Mouse (Mus musculus): Measurements from ENCODE around the gene Irs3. TPM values are rescaled to one million over a fixed set of nuclear protein-coding genes. Genes with fewer than 3 reads are reported as not detected.

The Irs3 gene
- total RNA-seq (2021), result under 1 TPM; 0.59 to 0.90 TPM
- long read RNA-seq, experiment 1, result 0 reads
- long read RNA-seq, experiment 2, partial matches to known transcripts, result 0 of 1 reads
- long read RNA-seq, experiment 2, other reads (novel, unspliced or antisense), result 0 of 1 reads

DNA sequence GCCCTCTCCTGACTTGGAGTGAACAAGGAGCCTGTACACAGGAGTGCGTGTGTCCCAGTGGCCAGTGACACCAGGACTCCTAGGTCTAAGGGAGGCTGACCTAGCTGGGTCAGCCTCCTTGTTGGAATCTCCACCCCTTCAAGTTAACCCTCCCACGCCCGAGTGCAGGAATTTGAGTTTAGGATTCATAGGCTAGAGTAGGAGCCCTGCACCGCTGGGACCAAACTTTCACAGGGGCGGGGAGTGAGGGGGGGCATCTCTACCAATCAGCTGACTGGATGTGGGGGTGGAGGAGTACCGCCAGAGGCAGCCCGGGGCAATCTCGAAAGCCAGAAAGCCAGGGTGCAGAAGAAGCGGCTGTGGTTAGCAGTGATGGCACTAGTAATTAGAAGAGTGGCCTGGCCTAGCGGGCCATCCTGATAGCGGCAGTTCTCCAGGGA is at the start of gene Irs3:
Gene Irs3 (minus strand): TSS at position 63 of the 440 bp plus-strand sequence.
- DNase-seq (ENCODE audit: low spot score), result peak; percentile 45

GRCm38 (mm10) chr5:137694796-137695195 is 49.3 kb upstream of the Irs3 start:
- no peak for DNase-seq (ENCODE audit: low spot score)

DNA sequence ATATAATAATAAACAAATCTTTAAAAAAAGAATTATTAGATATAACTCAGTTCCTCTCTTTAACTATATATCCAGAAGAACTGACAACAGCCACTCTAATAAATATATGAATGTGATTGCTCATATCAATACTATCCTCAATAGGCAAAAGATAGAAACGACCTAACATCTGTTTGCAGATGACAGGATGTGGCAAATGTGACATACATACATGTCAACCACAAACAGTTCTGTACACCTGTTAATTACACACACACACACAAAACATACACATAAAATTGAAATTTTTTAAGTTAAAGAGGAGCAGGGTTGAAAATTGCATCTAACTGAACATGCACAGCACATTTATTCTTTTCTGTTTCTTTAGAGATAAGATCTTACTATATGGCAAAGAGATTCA is 46.4 kb upstream of the Irs3 start:
- no peak for DNase-seq (ENCODE audit: low spot score)

- no peak for DNase-seq (ENCODE audit: low spot score)
Measured at GRCm38 (mm10) chr5:137690531-137690930, 45.0 kb upstream of the Irs3 start.

GRCm38 (mm10) chr5:137689974-137690373 is 44.5 kb upstream of the Irs3 start:
- DNase-seq (ENCODE audit: low spot score), result no peak

DNA sequence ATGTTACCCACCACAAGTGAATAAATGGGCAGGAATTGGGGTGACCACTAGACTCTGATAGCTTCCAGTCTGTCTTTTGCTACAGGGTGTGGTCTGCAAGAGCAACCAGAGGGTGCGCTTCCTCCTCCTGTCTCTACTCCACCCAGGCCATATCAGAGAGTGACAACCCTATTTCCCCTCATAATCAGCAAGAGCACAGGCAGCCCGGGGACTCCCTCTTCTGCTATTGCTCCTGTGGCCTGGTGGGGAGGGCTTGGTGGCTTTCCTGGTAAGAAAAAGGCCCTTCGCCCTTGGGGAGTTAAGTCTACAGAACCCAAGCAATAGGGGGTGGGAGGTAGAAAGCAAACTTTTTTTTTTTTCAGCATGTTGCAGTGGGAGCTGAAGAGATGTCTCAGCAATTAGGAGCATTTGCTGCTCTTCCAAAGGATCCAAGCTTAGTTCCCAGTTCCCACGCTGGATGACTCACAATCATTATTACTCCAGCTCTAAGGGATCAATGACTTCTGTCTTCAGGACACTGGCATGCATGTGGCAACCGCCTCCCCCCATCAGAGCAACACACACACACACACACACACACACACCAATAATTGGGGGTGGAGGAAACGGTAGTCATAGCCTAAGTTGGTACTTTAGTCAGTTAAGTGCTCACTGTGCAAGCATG is 40.7 kb upstream of the Irs3 start:
- no peak for DNase-seq (ENCODE audit: low spot score)

- DNase-seq (ENCODE audit: low spot score), result no peak
Measured at GRCm38 (mm10) chr5:137685653-137686052, 40.1 kb upstream of the Irs3 start.

DNA sequence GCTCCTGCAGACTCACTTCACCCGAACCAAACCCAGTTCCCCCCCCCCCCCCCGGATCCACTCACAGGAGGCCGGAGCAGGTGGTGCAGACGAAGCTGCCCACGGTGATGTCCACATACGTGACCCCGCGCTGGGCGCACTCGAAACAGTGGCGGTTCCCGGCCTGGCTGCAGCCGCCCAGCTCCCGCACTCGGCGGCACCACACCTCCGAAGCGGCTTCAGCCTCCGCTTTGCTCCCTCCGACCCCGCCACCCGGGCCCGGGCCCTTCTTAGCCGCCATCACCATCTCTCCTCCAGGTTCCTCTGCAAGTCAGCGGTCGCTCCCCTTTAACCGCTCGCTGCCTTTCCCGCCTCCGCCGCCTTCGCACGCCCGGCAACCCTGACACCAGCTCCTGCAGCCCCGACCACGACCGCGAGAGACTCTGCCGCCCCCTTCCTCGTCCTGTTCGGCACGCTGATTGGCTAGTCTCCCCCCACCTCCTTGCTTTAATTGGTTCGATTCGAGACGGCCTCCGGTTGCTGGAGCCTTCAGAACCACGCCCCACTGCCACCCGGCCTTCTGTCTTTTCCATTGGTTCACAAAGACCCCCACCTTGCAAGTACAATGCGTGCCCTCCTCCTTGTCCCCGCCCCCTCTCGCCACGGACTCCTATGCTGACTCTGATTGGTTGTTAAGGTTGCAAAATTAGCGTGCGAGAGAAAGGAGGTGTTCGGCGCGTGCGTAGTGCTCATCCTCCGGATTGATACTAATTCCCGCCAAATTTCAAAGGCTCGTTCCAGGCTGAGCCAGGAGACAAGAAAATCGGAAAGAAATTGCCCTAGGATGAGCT is 39.0 kb upstream of the Irs3 start, which contains the start of gene Agfg2:
Gene Agfg2 (minus strand): TSS at position 433 of the 830 bp plus-strand sequence.
- peak; percentile 96 for DNase-seq (ENCODE audit: low spot score)

DNA sequence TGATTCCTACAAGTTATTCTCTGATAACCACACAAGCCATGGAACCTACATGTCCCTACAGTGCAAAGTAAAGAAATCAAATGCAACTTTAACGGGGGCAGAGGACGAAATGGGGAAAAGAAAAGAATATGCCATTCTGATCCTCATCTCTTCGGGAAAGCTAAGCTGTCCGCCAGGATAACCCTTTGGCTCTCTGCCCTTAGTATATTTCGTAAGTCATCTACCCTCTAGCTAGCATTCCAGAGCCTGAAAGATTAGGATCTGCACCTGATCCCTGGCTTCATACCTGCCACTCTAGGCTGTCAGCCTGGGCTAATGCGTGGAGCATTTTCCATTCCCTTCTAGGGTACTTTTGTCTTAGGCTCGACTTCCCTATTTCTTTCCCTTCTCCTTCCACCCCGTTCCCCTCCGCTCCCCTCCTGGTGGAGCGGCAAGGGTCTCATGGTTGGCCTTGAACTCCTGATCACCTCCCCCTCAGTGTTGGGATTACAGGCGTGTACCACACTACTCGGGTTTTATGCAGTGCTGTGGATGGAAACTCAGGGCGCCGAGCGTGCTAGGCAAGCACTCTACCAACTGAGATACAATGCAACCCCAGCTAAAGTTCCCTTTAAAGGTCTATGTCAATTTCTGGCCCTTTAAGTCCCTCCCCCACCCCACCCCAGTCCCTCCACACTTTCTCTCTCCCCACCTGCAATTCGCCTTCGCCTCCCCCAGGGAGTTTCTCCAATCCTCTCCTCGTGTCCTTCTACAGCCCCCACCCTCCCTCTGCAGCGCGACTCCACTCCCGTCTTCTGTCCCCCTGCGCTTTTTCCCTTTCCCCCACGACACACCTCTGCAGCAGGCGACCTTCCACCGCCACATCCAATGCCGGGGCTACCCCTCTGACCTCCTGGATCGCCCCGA is 38.1 kb upstream of the Irs3 start:
- DNase-seq (ENCODE audit: low spot score), result no peak

GRCm38 (mm10) chr5:137682526-137682925 is 37.0 kb upstream of the Irs3 start:
- DNase-seq (ENCODE audit: low spot score), result no peak

DNA sequence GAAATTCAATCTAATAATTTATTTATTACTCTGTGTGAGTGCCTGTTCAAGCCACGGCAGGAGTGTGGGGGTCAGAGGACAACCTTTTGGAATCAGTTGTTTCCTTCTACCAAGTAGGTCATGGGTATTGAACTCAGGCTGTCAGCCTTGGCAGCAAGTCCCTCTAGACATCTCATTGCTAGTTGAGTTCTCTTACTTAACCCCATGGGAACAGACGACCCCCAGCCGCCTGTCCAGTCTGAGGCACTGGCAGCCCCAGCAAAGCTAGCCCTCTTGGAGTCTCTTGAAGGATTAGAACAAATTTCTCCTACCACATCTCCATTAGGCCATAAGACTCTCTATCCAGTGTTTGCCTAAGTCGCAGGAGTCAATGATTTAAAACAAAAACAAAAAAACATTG is 34.2 kb upstream of the Irs3 start:
- no peak for DNase-seq (ENCODE audit: low spot score)

- no peak for DNase-seq (ENCODE audit: low spot score)
Measured at GRCm38 (mm10) chr5:137678736-137679135, 33.2 kb upstream of the Irs3 start.

DNA sequence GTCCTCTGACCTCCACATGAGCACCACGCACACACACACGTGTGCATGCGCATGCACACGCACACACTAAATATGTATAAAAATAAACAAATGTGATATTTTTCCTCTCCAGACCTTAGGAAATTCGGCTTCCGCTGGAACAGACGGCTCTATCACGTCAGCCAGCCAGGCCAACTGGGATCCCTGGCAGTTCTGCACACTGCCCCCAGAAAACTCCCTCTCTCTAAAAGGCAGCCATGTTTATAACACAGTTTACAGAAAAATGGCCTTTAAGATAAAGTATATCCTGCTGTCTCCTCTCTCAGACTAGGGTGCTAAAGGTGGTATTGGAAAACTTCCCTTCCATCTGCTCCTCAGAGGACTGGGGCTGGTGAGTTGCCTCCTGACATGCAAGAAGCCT is 32.3 kb upstream of the Irs3 start:
- no peak for DNase-seq (ENCODE audit: low spot score)

DNA sequence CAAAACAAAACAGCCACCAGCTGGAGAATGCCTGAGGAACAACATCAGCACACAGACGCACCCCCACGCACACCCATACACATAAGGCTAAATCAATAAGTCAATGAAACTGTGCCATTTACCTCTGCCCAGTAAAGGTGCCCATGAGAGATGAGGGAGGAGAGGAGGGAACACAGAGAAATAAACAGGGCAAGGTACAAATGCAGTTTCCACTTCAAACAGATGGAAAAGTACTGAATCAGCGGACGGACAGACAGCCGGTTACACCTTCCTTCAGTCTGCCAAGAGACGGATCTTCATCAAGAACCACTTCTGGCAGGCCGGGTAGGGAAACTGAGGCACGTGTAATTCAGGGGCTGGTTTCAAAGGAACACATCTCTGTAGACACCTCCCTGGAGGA is 29.3 kb upstream of the Irs3 start:
- no peak for DNase-seq (ENCODE audit: low spot score)

DNA sequence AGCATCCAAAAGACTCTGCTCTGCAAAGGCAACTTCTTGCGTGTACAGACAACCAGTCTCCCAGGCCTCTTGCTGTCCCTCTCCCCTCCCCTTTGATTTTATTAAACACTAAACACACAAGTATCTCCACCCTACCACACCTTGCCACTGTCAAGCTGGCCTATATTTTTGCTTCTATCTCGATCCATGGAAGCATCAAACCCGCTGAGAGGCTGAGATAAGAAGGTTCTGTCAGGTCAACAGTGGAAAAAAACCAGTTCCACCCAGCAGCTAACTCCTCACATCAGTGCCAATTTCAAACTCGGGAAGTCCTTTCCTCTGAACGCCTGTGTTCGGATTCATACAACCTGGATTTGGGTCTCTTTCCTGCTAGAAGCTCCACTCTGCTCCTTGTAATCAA is 27.5 kb upstream of the Irs3 start:
- DNase-seq (ENCODE audit: low spot score), result no peak

GRCm38 (mm10) chr5:137672361-137672760 is 26.8 kb upstream of the Irs3 start:
- DNase-seq (ENCODE audit: low spot score), result no peak

GRCm38 (mm10) chr5:137671443-137672240 is 26.1 kb upstream of the Irs3 start:
- peak; percentile 79 for DNase-seq (ENCODE audit: low spot score)

- DNase-seq (ENCODE audit: low spot score), result no peak
Measured at GRCm38 (mm10) chr5:137670240-137670639, 24.7 kb upstream of the Irs3 start.

GRCm38 (mm10) chr5:137668971-137669370 is 23.5 kb upstream of the Irs3 start:
- DNase-seq (ENCODE audit: low spot score), result peak; percentile 55

- DNase-seq (ENCODE audit: low spot score), result no peak
Measured at GRCm38 (mm10) chr5:137663057-137663456, 17.5 kb upstream of the Irs3 start.

Measured in gastrocnemius, adult 18-20 months (tissue).